Mouse (Mus musculus) frontal cortex, adult 2 months (tissue): ENCODE measurements at regions not wholly inside any gene's neighbourhood (a gene's known extent, or its start where the extent isn't known, plus 50 kb on each side); places are given as distances from the start of the nearest gene placed in this dataset.
A peak's percentile ranks its signal among the peaks of the same experiment; 100 is the strongest.
"Not testable (repeated sequence)": the region's sequence is repeated elsewhere in the genome, so short reads cannot be mapped to it uniquely, and the experiment has no call there.

ENCODE experiments used
- DNase-seq, 2 experiments: peaks; one replicate each; pipeline ENCODE4 v3.0.0; 2022; ENCODE audit warnings: low spot score in 1 of 2; ENCODE audit errors: extremely low spot score in 1 of 2

DNA sequence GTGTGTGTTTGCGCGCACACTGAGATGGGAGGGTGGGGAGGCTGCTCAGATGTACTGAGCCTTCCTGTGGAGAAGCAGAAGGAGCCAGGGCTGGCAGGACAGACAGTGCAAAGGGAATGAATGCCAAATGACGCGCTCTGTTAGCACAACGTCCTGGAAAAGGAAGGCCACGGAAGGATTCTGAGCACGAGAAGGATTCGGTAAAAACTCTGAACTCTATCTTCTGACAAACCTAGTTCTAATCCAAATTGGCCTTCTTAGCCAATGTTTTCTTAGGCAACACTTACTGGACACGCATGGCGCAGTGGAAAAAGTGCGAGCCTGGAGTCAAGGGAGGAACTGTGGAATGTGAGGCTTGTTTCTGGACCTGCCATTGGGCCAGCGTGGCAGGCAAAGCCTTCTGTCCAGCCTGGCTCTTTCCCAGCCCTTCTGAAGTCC is 503.0 kb downstream of the Gja1 start:
- DNase-seq = no peak

- DNase-seq = peak; percentile 36 to 60
These were observed 507.6 kb downstream of the Gja1 start for GRCm38 (mm10) chr10:56884456-56885410.

DNA sequence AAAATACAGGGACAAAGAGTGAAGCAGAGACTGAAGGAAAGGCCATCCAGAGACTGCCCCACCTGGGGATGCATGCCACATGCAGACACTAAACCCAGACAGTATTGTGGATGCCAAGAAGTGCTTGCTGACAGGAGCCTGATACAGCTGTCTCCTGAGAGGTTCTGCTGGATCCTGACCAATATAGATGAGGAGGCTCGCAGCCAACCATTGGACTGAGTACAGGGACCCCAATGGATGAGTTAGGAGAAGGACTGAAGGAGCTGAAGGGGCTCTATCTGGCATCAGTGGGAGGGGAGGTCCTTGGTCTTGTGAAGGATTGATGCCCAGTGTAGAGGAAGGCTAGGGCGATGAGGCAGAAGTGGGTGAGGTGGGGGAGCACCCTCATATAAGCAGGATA is 514.4 kb downstream of the Gja1 start:
- DNase-seq = not testable (repeated sequence)

- DNase-seq = no peak
These were observed 515.6 kb downstream of the Gja1 start for GRCm38 (mm10) chr10:56892666-56893209.

GRCm38 (mm10) chr10:56893210-56893705 is 516.1 kb downstream of the Gja1 start:
- peak; percentile 6 to 37 for DNase-seq

DNA sequence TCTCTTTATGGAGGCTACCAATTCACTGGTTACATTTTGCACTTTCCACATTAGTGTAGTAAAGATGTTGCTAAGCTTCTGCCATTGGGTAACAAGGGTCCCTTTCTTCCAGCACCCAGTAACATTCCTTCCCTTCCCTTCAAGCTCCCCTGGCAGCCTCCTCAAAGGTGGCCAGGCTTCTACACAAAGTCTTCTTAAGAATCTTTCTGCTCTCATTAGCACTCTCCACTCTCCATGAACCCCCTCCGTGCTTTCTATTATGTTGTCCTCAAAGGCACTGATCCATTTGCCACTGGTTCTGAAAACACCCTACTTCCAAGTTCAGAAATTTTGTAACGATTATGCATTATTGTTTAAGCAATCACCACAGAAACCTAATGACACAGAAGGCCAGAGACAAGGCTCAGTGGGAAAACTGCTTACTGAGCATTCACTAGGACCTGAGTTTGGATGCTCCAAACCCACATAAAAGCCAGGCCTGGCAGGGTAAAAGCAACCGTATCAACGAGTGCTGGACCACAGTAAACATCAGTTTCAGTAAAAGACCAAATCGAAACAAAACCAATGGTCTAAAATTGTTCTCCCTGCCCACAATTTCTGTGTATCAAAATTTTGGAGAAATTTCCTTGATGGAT is 522.6 kb downstream of the Gja1 start:
- DNase-seq = peak; percentile 11 to 46

- DNase-seq = no peak
These were observed 523.8 kb downstream of the Gja1 start for GRCm38 (mm10) chr10:56900914-56901313.

- DNase-seq = no peak
These were observed 535.6 kb downstream of the Gja1 start for GRCm38 (mm10) chr10:56912711-56913110.

GRCm38 (mm10) chr10:56914103-56914502 is 537.0 kb downstream of the Gja1 start:
- no peak for DNase-seq

GRCm38 (mm10) chr10:56918412-56918811 is 541.3 kb downstream of the Gja1 start:
- no peak for DNase-seq

- peak in 1 of 2 experiments; percentile 20 for DNase-seq
These were observed 543.9 kb downstream of the Gja1 start for GRCm38 (mm10) chr10:56920711-56921672.

DNA sequence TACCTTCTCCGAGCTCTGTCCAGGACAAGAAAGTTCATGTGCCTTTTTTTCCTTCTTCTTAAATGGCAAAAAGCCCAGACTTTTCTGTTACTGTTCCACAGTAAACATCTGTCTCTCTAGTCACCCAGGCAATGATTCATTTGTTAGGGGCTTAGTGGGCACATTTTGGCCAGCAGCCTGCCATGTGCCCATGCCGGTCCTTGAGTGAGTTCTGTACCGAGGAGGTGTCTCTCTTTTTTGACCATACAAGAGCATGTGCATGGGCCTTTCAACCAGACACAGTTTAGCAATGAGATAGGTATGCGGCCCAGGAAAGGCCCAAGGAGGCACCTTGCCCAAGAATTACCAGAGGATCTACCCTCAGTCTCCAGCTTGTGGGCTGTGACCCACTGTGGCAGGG is 551.0 kb upstream of the Hsf2 start:
- DNase-seq = peak; percentile 3 to 21

DNA sequence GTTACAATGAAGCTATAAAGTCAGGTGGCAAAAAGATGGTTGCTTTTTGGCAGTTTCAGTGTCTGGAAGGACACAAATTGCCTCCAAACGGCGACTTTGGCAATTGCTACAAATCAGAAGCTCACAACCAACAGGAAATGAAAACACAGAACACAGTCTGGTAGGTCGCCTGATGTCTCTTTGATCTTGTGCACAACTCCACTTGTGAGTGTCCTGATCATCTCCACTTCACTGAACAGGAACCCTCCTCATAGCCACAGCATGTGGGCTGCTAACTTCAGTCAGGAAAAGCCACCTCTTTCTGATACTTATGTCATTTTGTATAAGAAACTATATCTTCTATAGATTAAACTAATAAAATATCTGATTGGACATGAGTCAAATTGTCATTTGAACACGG is 544.2 kb upstream of the Hsf2 start:
- no peak for DNase-seq

- no peak for DNase-seq
These were observed 541.6 kb upstream of the Hsf2 start for GRCm38 (mm10) chr10:56944434-56945145.

GRCm38 (mm10) chr10:56956728-56957127 is 529.5 kb upstream of the Hsf2 start:
- DNase-seq = no peak

DNA sequence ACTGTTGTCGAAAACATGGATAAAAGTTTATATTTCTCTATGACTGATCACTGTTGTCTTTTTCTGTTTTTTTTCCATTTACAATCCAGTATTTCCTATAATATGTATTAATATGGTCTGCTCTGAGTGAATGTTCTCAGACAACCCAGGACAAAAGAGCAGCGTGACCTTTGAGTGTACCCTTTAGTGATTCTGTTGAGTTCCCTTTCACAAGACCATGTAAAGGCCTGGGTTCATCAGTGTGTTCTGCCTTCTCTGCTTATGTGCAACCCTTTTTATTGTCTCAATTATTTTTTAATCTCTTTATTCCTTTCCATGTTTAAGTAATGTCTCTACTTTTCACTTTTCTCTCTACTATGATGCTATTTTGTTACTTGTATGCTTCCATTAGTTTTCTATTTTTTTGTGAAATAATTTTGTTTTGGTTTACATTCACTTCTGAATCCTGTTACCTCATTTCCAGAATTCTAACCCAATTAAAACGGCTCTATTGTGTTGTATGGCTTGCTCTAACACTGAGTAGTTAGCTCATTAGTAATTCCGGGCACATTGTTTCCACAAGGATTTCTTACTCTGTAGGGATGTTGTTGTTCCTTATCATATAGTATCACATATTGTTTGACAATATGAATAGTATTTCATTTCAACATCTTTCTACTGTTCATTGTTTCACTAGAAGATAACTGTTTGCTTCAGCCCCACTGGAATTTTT is 523.9 kb upstream of the Hsf2 start:
- DNase-seq = no peak

DNA sequence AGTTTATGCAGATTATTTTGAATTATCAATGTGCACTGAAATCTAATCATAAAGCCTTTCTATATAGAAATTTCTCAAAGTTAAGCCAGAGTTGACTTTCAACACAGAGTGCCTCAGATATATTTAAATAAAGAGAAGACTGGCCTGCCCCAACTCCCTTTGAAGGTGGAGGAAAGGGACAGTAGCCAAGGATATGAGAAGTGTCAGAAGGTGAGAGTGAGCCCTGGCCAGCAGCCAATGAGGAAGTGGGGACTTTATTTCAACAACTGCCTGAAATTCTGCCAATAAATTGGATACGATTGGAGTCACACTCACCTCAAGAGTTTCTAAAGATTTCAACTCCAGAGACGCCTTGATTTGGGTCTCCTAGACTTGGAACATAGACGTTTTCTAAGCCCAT is 523.0 kb upstream of the Hsf2 start:
- no peak for DNase-seq

- DNase-seq = no peak
These were observed 517.3 kb upstream of the Hsf2 start for GRCm38 (mm10) chr10:56968913-56969312.

DNA sequence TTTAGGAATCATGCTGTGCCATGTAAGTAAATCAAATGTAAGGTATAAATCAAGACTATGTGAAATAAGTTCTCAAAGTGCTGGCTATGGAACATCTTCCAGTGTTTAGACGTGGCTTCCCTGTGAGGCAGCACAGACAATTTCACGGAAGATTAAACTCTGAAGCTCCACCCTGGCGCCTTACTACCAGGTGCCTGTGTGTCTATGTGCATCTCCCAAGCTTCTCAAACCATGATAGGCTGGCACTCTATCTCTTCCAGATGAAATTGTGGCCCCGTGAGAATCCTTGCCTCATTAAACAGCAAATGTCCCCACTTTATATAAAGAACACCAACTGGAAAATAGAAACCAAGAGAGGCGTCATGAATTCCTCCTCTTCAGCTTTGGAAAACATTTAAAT is 511.4 kb upstream of the Hsf2 start:
- no peak for DNase-seq
